Mouse (Mus musculus): ENCODE data around the gene Taar8c. TPM values are rescaled to one million over a fixed set of nuclear protein-coding genes. Genes with fewer than 3 reads are reported as not detected.
"Not testable (repeated sequence)": the region's sequence is repeated elsewhere in the genome, so short reads cannot be mapped to it uniquely, and the experiment has no call there.

Gene Taar8c
- polyA plus RNA-seq, 1 experiment from 2014 or later: not detected

- DNase-seq (ENCODE audit: low spot score) (peak; percentile 53), ATAC-seq (ENCODE audit: low FRiP score, low TSS enrichment) (peak; percentile 47; the same call in 1 of the 2 replicates)
- TF ChIP-seq CTCF (IDR thresholded peaks at IDR 0.05; ENCODE audit: low read depth): no peak
- TF ChIP-seq EP300 (optimal IDR thresholded peaks at IDR 0.05): no peak
- WGBS: 40% methylated on average over 5 of the region's 5 CpGs
- no peaks in the 10 kb centered on the region for H3K9me3 ChIP-seq (ENCODE audit: control insufficient read depth, low read length)
- H3K4me2 ChIP-seq (replicated peaks; ENCODE audit: low read depth): no peak overlapping the region
- H3K4me3 ChIP-seq (ENCODE audit: low read depth, low read length): no peak overlapping the region
- no peaks in the 10 kb centered on the region for H3K27me3 ChIP-seq (ENCODE audit: control insufficient read depth, insufficient read depth, low read length)
- H3K36me3 ChIP-seq (ENCODE audit: control insufficient read depth, insufficient read depth, low read length): no peaks in the 10 kb centered on the region
- H3K4me1 ChIP-seq (replicated peaks; ENCODE audit: control insufficient read depth, insufficient read depth): no peaks in the 10 kb centered on the region
- no peak overlapping the region for H3K9ac ChIP-seq (ENCODE audit: low read length)
- no peak overlapping the region for H3K27ac ChIP-seq (replicated peaks)
These were observed 15.2 kb downstream of the Taar8c start for GRCm38 (mm10) chr10:24086555-24086954.

- H3K9me3 ChIP-seq (ENCODE audit: control insufficient read depth, low read length): no peaks in the 10 kb centered on the region
- H3K4me3 ChIP-seq (ENCODE audit: low read depth, low read length): no peak overlapping the region
- TF ChIP-seq EP300 (optimal IDR thresholded peaks at IDR 0.05) (no peak), CTCF (IDR thresholded peaks at IDR 0.05; ENCODE audit: low read depth) (no peak)
- no peak for ATAC-seq (ENCODE audit: low FRiP score, low TSS enrichment)
- no peak overlapping the region for H3K27ac ChIP-seq (replicated peaks)
- no peak overlapping the region for H3K9ac ChIP-seq (ENCODE audit: low read length)
- H3K36me3 ChIP-seq (ENCODE audit: control insufficient read depth, insufficient read depth, low read length): no peaks in the 10 kb centered on the region
- H3K4me1 ChIP-seq (replicated peaks; ENCODE audit: control insufficient read depth, insufficient read depth): no peaks in the 10 kb centered on the region
- 62% methylated on average over 5 of the region's 5 CpGs for WGBS
- DNase-seq (ENCODE audit: low spot score): no peak
- H3K4me2 ChIP-seq (replicated peaks; ENCODE audit: low read depth): no peak overlapping the region
- no peaks in the 10 kb centered on the region for H3K27me3 ChIP-seq (ENCODE audit: control insufficient read depth, insufficient read depth, low read length)
These were observed 15.8 kb downstream of the Taar8c start for GRCm38 (mm10) chr10:24085936-24086335.

DNA sequence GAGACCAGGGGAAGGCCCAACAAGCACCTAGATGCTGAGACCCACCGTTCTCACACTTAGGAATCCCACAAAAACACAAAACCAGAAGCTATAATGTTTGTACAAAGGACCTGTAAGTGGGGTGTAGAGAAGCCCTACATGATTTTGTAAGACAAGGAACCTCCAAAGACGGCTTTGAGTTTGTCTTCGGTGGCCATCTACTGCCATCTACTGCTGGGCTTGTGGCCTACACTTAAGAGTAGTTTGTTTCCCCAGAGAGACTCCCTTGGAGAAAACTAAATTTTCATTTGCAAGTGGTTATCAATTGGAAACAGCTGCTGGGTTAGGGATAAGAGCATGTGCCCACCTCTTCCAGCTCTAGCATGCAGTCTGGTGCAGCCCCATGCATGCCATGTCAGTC is 21.5 kb downstream of the Taar8c start:
- H3K4me1 ChIP-seq (replicated peaks; ENCODE audit: control insufficient read depth, insufficient read depth): no peaks in the 10 kb centered on the region
- H3K9me3 ChIP-seq (ENCODE audit: control insufficient read depth, low read length): no peaks in the 10 kb centered on the region
- 34% methylated on average over 3 of the region's 3 CpGs for WGBS
- H3K4me2 ChIP-seq (replicated peaks; ENCODE audit: low read depth): no peak overlapping the region
- ATAC-seq (ENCODE audit: low FRiP score, low TSS enrichment) (no peak), DNase-seq (ENCODE audit: low spot score) (peak; percentile 53)
- H3K27me3 ChIP-seq (ENCODE audit: control insufficient read depth, insufficient read depth, low read length): no peaks in the 10 kb centered on the region
- H3K4me3 ChIP-seq (ENCODE audit: low read depth, low read length): no peak overlapping the region
- H3K9ac ChIP-seq (ENCODE audit: low read length): no peak overlapping the region
- no peak overlapping the region for H3K27ac ChIP-seq (replicated peaks)
- TF ChIP-seq CTCF (IDR thresholded peaks at IDR 0.05; ENCODE audit: low read depth) (peak; percentile 83), EP300 (optimal IDR thresholded peaks at IDR 0.05) (no peak)
- H3K36me3 ChIP-seq (ENCODE audit: control insufficient read depth, insufficient read depth, low read length): no peaks in the 10 kb centered on the region

DNA sequence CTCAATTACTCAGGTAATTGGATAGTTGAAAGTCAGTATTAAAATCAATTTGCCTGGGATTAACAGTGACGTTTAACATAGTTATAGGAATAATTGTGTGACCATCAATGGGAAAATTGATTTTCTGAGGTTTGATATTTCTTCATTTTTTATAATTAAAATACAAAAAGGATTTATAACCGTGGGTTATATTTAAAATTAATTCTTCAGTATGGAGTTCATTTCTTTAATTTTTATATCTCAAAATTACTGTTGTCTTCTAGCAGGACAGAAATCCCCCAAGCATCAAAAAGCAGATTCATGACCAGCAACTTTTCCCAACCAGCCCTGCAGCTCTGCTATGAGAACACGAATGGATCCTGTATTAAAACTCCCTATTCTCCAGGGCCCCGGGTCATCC is 25.5 kb downstream of the Taar8c start, which contains the start of gene Taar8a:
Gene Taar8a (plus strand): TSS at position 301 of the 400 bp plus-strand sequence.
- not testable (repeated sequence) for H3K27ac ChIP-seq (replicated peaks); H3K4me3 ChIP-seq (ENCODE audit: low read depth, low read length); H3K27me3 ChIP-seq (ENCODE audit: control insufficient read depth, insufficient read depth, low read length); H3K36me3 ChIP-seq (ENCODE audit: control insufficient read depth, insufficient read depth, low read length); ATAC-seq (ENCODE audit: low FRiP score, low TSS enrichment); H3K4me2 ChIP-seq (replicated peaks; ENCODE audit: low read depth); H3K9ac ChIP-seq (ENCODE audit: low read length); DNase-seq (ENCODE audit: low spot score); H3K9me3 ChIP-seq (ENCODE audit: control insufficient read depth, low read length); H3K4me1 ChIP-seq (replicated peaks; ENCODE audit: control insufficient read depth, insufficient read depth)
- WGBS: 88% methylated on average over 2 of the region's 4 CpGs

- not testable (repeated sequence) for H3K27ac ChIP-seq (replicated peaks); H3K27me3 ChIP-seq (ENCODE audit: control insufficient read depth, insufficient read depth, low read length); H3K4me3 ChIP-seq (ENCODE audit: low read depth, low read length); H3K36me3 ChIP-seq (ENCODE audit: control insufficient read depth, insufficient read depth, low read length); DNase-seq (ENCODE audit: low spot score); H3K9me3 ChIP-seq (ENCODE audit: control insufficient read depth, low read length); H3K4me1 ChIP-seq (replicated peaks; ENCODE audit: control insufficient read depth, insufficient read depth); ATAC-seq (ENCODE audit: low FRiP score, low TSS enrichment); H3K9ac ChIP-seq (ENCODE audit: low read length); H3K4me2 ChIP-seq (replicated peaks; ENCODE audit: low read depth)
- WGBS: 22% methylated on average over 2 of the region's 2 CpGs
These were observed 27.0 kb downstream of the Taar8c start for GRCm38 (mm10) chr10:24074751-24075150.

DNA sequence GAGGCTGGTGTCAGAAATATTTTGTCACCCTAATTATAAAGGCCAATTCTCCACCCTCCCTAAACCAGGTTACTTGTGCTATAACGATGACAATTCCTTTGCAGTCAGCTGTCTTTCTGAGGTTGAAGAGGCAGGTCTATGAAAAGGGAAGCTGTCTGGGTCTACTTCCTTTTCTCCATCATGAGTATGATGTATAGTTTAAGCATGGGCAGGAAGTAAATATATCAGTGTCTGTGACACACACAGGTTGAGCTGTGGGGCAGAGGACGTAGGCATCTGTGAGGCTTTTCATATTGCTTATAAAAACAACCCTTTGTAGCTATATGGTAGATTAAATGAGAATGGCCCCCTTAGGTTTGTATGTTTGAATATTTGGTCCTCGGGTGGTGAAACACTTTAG is 42.7 kb downstream of the Taar8c start:
- Histone ChIP-seq H3K27ac (replicated peaks) (no peak overlapping the region), H3K4me1 (replicated peaks; ENCODE audit: control insufficient read depth, insufficient read depth) (no peaks in the 10 kb centered on the region), H3K9me3 (ENCODE audit: control insufficient read depth, low read length) (no peaks in the 10 kb centered on the region), H3K4me3 (ENCODE audit: low read depth, low read length) (no peak overlapping the region), H3K4me2 (replicated peaks; ENCODE audit: low read depth) (no peak overlapping the region), H3K36me3 (ENCODE audit: control insufficient read depth, insufficient read depth, low read length) (no peaks in the 10 kb centered on the region), H3K27me3 (ENCODE audit: control insufficient read depth, insufficient read depth, low read length) (no peaks in the 10 kb centered on the region), H3K9ac (ENCODE audit: low read length) (no peak overlapping the region)
- ATAC-seq (ENCODE audit: low FRiP score, low TSS enrichment): no peak
- WGBS: 82% methylated on average over 3 of the region's 3 CpGs
- TF ChIP-seq CTCF (IDR thresholded peaks at IDR 0.05; ENCODE audit: low read depth) (no peak), EP300 (optimal IDR thresholded peaks at IDR 0.05) (no peak)
- no peak for DNase-seq (ENCODE audit: low spot score)
